Mouse (Mus musculus) thymus, adult 2 months (tissue): ENCODE measurements around the gene Fcgr3. TPM values are rescaled to one million over a fixed set of nuclear protein-coding genes. Genes with fewer than 3 reads are reported as not detected.
"Not testable (repeated sequence)": the region's sequence is repeated elsewhere in the genome, so short reads cannot be mapped to it uniquely, and the experiment has no call there.

Source experiments
- DNase-seq: peaks from one replicate; pipeline ENCODE4 v3.0.0; 2021
- H3K27ac ChIP-seq: fragments of 200-500 bp; 2 replicates; pipeline ENCODE4 v1.5.1; 2012; ENCODE audit warnings: low read length, control low read depth; ENCODE audit not compliant: control insufficient read depth, insufficient read depth
- H3K27me3 ChIP-seq: fragments of 200-500 bp; 2 replicates; pipeline ENCODE4 v1.6.1; 2012; ENCODE audit warnings: mild to moderate bottlenecking, low read length, moderate library complexity, mixed read lengths; ENCODE audit not compliant: control insufficient read depth, insufficient read depth
- H3K36me3 ChIP-seq: fragments of 200-500 bp; 2 replicates; pipeline ENCODE4 v1.6.1; 2012; ENCODE audit warnings: mild to moderate bottlenecking, low read length, moderate library complexity; ENCODE audit not compliant: control insufficient read depth, insufficient read depth
- H3K4me1 ChIP-seq: fragments of 200-500 bp; replicated peaks from 2 replicates; pipeline ENCODE4 v1.6.1; 2012; ENCODE audit warnings: low read length; ENCODE audit not compliant: control insufficient read depth, insufficient read depth
- H3K4me3 ChIP-seq: fragments of 200-500 bp; 2 replicates; pipeline ENCODE4 v1.5.1; 2012; ENCODE audit warnings: mild to moderate bottlenecking, low read length, control low read depth, moderate library complexity; ENCODE audit not compliant: control insufficient read depth, insufficient read depth
- CTCF ChIP-seq: fragments of 200-500 bp; IDR thresholded peaks from 2 replicates; pipeline ENCODE4 v1.5.1; 2012; ENCODE audit warnings: mild to moderate bottlenecking, control low read depth, low read length, moderate library complexity, borderline replicate concordance; ENCODE audit not compliant: control insufficient read depth, poor library complexity, insufficient read depth; ENCODE audit errors: extremely low read depth
- POLR2A ChIP-seq: fragments of 200-500 bp; IDR thresholded peaks from 2 replicates; pipeline ENCODE4 v1.6.1; 2012; ENCODE audit warnings: mild to moderate bottlenecking, low read length, control low read depth, moderate library complexity; ENCODE audit not compliant: control insufficient read depth, poor library complexity, insufficient read depth; ENCODE audit errors: extremely low read depth
- WGBS: fragments of 180-500 bp; shearing (Covaris S2); methylation state at CpG from one replicate; pipeline ENCODE4 v1.1.7; 2018; 5-methylcytosine and 5-hydroxymethylcytosine counted together
- polyA plus RNA-seq: library from polyadenylated mRNA; depleted of rRNA; stranded (reverse); fragments of >200 nt; gene quantifications from 2 replicates; pipeline ENCODE4 v1.2.3, GENCODE M21; 2012

Fcgr3 gene
- polyA plus RNA-seq, 1 experiment = 20.7 TPM

- H3K27ac ChIP-seq, DNase-seq, H3K36me3 ChIP-seq, H3K27me3 ChIP-seq, H3K4me1 ChIP-seq, H3K4me3 ChIP-seq: not testable (repeated sequence)
- 27% methylated on average over 16 of the region's 16 CpGs for WGBS
Observed at GRCm38 (mm10) chr1:171070879-171071278, 6.1 kb upstream of the Fcgr3 start.

GRCm38 (mm10) chr1:171069508-171069907 lies 4.8 kb upstream of the Fcgr3 start:
- 64% methylated on average over 3 of the region's 3 CpGs for WGBS
- not testable (repeated sequence) for H3K4me3 ChIP-seq, DNase-seq, H3K27ac ChIP-seq, H3K36me3 ChIP-seq, H3K4me1 ChIP-seq
- H3K27me3 ChIP-seq = peaks cover 10% of the 10 kb centered on the region

GRCm38 (mm10) chr1:171067928-171068327 lies 3.2 kb upstream of the Fcgr3 start:
- H3K27ac ChIP-seq, H3K4me3 ChIP-seq, H3K4me1 ChIP-seq, H3K27me3 ChIP-seq, DNase-seq, H3K36me3 ChIP-seq: not testable (repeated sequence)
- WGBS = 47% methylated on average over 5 of the region's 5 CpGs

GRCm38 (mm10) chr1:171066583-171066982 lies 1.8 kb upstream of the Fcgr3 start:
- WGBS = 40% methylated on average over 5 of the region's 10 CpGs
- not testable (repeated sequence) for H3K27me3 ChIP-seq, H3K27ac ChIP-seq, H3K4me1 ChIP-seq, H3K4me3 ChIP-seq, DNase-seq, H3K36me3 ChIP-seq

- DNase-seq = peak; percentile 18
- H3K36me3 ChIP-seq, H3K27me3 ChIP-seq, H3K27ac ChIP-seq, H3K4me1 ChIP-seq, H3K4me3 ChIP-seq: not testable (repeated sequence)
- WGBS = 13% methylated on average over 32 of the region's 45 CpGs
Observed at GRCm38 (mm10) chr1:171065768-171066167, 1.0 kb upstream of the Fcgr3 start.

- WGBS = 9% methylated on average over 27 of the region's 35 CpGs
- peak; percentile 26 for DNase-seq
- H3K27ac ChIP-seq, H3K36me3 ChIP-seq, H3K4me1 ChIP-seq, H3K4me3 ChIP-seq, H3K27me3 ChIP-seq: not testable (repeated sequence)
Observed at GRCm38 (mm10) chr1:171065243-171065587, 480 bp upstream of the Fcgr3 start.

- DNase-seq = peak; percentile 28
- 15% methylated on average over 41 of the region's 61 CpGs for WGBS
- H3K4me3 ChIP-seq = peak overlapping the region; percentile 2
- not testable (repeated sequence) for H3K27ac ChIP-seq, H3K36me3 ChIP-seq, H3K4me1 ChIP-seq, H3K27me3 ChIP-seq
Observed at GRCm38 (mm10) chr1:171063569-171064490, 905 bp downstream of the Fcgr3 start.

GRCm38 (mm10) chr1:171061566-171061965 lies 3.2 kb downstream of the Fcgr3 start:
- TF ChIP-seq CTCF (no peak), POLR2A (no peak)
- Histone ChIP-seq H3K36me3 (no peaks in the 10 kb centered on the region), H3K4me3 (no peak overlapping the region), H3K27me3 (peaks cover 3% of the 10 kb centered on the region; the same call in 1 of the 2 replicates), H3K4me1 (peaks cover 9% of the 10 kb centered on the region), H3K27ac (no peak overlapping the region)
- 94% methylated on average over 3 of the region's 3 CpGs for WGBS
- DNase-seq = no peak
